Mouse (Mus musculus) small intestine, adult 2 months (tissue): Measurements from ENCODE around the gene Zfp777.

Source experiments
- CTCF ChIP-seq: fragments of 200-500 bp; IDR thresholded peaks from 2 replicates; pipeline ENCODE4 v1.5.1; 2012; ENCODE audit warnings: low read depth, mild to moderate bottlenecking, control low read depth, inconsistent platforms, low read length, moderate library complexity, mixed read lengths; ENCODE audit not compliant: insufficient replicate concordance, insufficient read length; ENCODE audit errors: extremely low read depth
- POLR2A ChIP-seq: fragments of 200-500 bp; IDR thresholded peaks from 2 replicates; pipeline ENCODE4 v1.6.1; 2012; ENCODE audit warnings: low read depth, mild to moderate bottlenecking, control low read depth, inconsistent platforms, low read length, moderate library complexity

DNA sequence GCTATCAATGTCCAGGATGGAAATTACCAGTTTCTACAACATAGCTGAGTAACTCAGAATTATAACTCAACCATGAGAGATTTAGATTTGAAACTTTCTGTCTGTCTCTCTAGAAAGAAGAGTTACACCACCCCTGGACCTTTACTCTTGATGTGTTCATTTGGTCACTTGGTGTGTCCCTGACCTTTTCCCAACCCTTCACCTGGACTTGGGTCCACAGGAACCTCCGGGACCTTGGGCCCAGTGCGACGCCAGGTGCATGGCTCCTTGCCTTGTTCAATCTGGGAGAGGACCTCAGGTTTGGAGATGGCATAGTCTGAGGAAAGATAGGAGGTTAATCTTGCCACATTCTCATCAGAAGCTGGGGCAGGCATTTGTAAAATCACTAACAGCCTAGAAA, 33.2 kb upstream of the Zfp777 start:
- TF ChIP-seq CTCF (no peak), POLR2A (no peak)
